Mouse (Mus musculus) kidney, postnatal 0 days (tissue): ENCODE measurements around the gene Emcn. TPM values are rescaled to one million over a fixed set of nuclear protein-coding genes. Genes with fewer than 3 reads are reported as not detected.

Experiments used
- ATAC-seq: fragments of 200-750 bp; cut with Nextera tagmentation; replicated peaks from 2 replicates; pipeline ENCODE4 v1.8.0; 2017; ENCODE audit warnings: low read depth, moderate number of reproducible peaks, moderate TSS enrichment, moderate library complexity; ENCODE audit not compliant: low FRiP score
- DNase-seq: peaks from one replicate; pipeline ENCODE4 v3.0.0-alpha.2; 2016; ENCODE audit warnings: low spot score
- H3K27ac ChIP-seq: fragments of 300-500 bp; sonication (generic); 2 replicates; pipeline ENCODE4 v1.5.1; 2014; ENCODE audit warnings: mild to moderate bottlenecking
- H3K27me3 ChIP-seq: fragments of 300-500 bp; sonication (generic); 2 replicates; pipeline ENCODE4 v1.6.1; 2014; ENCODE audit warnings: low read length, mixed read lengths; ENCODE audit not compliant: insufficient read depth
- H3K36me3 ChIP-seq: fragments of 300-500 bp; sonication (generic); 2 replicates; pipeline ENCODE4 v1.6.1; 2014; ENCODE audit warnings: low read length, mixed read lengths; ENCODE audit not compliant: insufficient read depth
- H3K4me1 ChIP-seq: fragments of 300-500 bp; sonication (generic); replicated peaks from 2 replicates; pipeline ENCODE4 v1.6.1; 2014; ENCODE audit warnings: antibody characterized with exemption, low read length, mixed read lengths; ENCODE audit not compliant: insufficient read depth
- H3K4me2 ChIP-seq: fragments of 300-500 bp; sonication (generic); 2 replicates; pipeline ENCODE4 v1.6.1; 2014; ENCODE audit warnings: mild to moderate bottlenecking, low read length, moderate library complexity, mixed read lengths
- H3K4me3 ChIP-seq: fragments of 300-500 bp; sonication (generic); replicated peaks from 2 replicates; pipeline ENCODE4 v1.5.1; 2014; ENCODE audit warnings: low read depth, low read length
- H3K9ac ChIP-seq: fragments of 300-500 bp; sonication (generic); 2 replicates; pipeline ENCODE4 v1.6.1; 2014; ENCODE audit warnings: low read depth, low read length
- H3K9me3 ChIP-seq: fragments of 300-500 bp; sonication (generic); replicated peaks from 2 replicates; pipeline ENCODE4 v1.6.1; 2016; ENCODE audit warnings: low read length, inconsistent platforms, mixed read lengths
- CTCF ChIP-seq: IDR thresholded peaks from 2 replicates; pipeline ENCODE4 v1.5.1; 2016; ENCODE audit warnings: antibody characterized with exemption, low read depth, mild to moderate bottlenecking, moderate library complexity
- WGBS: fragments of 180-500 bp; shearing (Covaris S2); extraction: QIAGEN DNeasy Blood & Tissue Kit; methylation state at CpG from one replicate; pipeline ENCODE4 v1.1.7; 2014; 5-methylcytosine and 5-hydroxymethylcytosine counted together
- polyA plus RNA-seq: library from polyadenylated mRNA; unstranded; fragments of >200 nt; fragmentation: Nextera tagmentation; extraction: Ambion mirVana; gene quantifications from 2 replicates; pipeline ENCODE4 v1.2.1, GENCODE M21; 2015

Emcn gene
- polyA plus RNA-seq, 1 experiment from 2014 or later, result 136 TPM

- 97% methylated on average over 6 of the region's 6 CpGs for WGBS
- ATAC-seq (no peak), DNase-seq (no peak)
- Histone ChIP-seq H3K4me1 (no peaks in the 10 kb centered on the region), H3K4me3 (no peak overlapping the region), H3K27ac (no peak overlapping the region), H3K36me3 (no peaks in the 10 kb centered on the region), H3K9me3 (no peaks in the 10 kb centered on the region), H3K4me2 (no peak overlapping the region), H3K9ac (no peak overlapping the region), H3K27me3 (no peaks in the 10 kb centered on the region)
- no peak for TF ChIP-seq CTCF
These were observed 88.6 kb downstream of the Emcn start for GRCm38 (mm10) chr3:137429516-137429915.

- Histone ChIP-seq H3K4me3 (no peak overlapping the region), H3K4me2 (no peak overlapping the region), H3K4me1 (no peaks in the 10 kb centered on the region), H3K36me3 (no peaks in the 10 kb centered on the region), H3K27ac (no peak overlapping the region), H3K9me3 (no peaks in the 10 kb centered on the region), H3K27me3 (no peaks in the 10 kb centered on the region), H3K9ac (no peak overlapping the region)
- TF ChIP-seq CTCF, result no peak
- ATAC-seq (no peak), DNase-seq (no peak)
- 72% methylated on average over 4 of the region's 4 CpGs for WGBS
These were observed 124.2 kb downstream of the Emcn start for GRCm38 (mm10) chr3:137464902-137465629.

GRCm38 (mm10) chr3:137465953-137466352 is 125.1 kb downstream of the Emcn start:
- Histone ChIP-seq H3K36me3 (no peaks in the 10 kb centered on the region), H3K9ac (no peak overlapping the region), H3K4me1 (no peaks in the 10 kb centered on the region), H3K4me2 (no peak overlapping the region), H3K27me3 (no peaks in the 10 kb centered on the region), H3K4me3 (no peak overlapping the region), H3K9me3 (no peaks in the 10 kb centered on the region), H3K27ac (no peak overlapping the region)
- ATAC-seq (no peak), DNase-seq (no peak)
- no peak for TF ChIP-seq CTCF
- WGBS, result 56% methylated on average over 4 of the region's 4 CpGs

- no peaks in the 10 kb centered on the region for H3K36me3 ChIP-seq
- TF ChIP-seq CTCF, result no peak
- no peaks in the 10 kb centered on the region for H3K27me3 ChIP-seq
- H3K4me3 ChIP-seq, result no peak overlapping the region
- DNase-seq, result no peak
- H3K9ac ChIP-seq, result no peak overlapping the region
- H3K9me3 ChIP-seq, result no peaks in the 10 kb centered on the region
- H3K4me2 ChIP-seq, result no peak overlapping the region
- H3K4me1 ChIP-seq, result no peaks in the 10 kb centered on the region
- WGBS, result 91% methylated on average over 4 of the region's 4 CpGs
- ATAC-seq, result no peak
- no peak overlapping the region for H3K27ac ChIP-seq
These were observed 125.9 kb downstream of the Emcn start for GRCm38 (mm10) chr3:137466766-137467165.

- Histone ChIP-seq H3K9ac (no peak overlapping the region), H3K27me3 (no peaks in the 10 kb centered on the region), H3K9me3 (no peaks in the 10 kb centered on the region), H3K4me1 (no peaks in the 10 kb centered on the region), H3K4me3 (no peak overlapping the region), H3K36me3 (no peaks in the 10 kb centered on the region), H3K4me2 (no peak overlapping the region), H3K27ac (no peak overlapping the region)
- 91% methylated on average over 1 of the region's 1 CpGs for WGBS
- TF ChIP-seq CTCF, result no peak
- no peak for ATAC-seq
- DNase-seq, result no peak
These were observed 126.5 kb downstream of the Emcn start for GRCm38 (mm10) chr3:137467386-137467785.

- DNase-seq (no peak), ATAC-seq (no peak)
- WGBS, result 82% methylated on average over 1 of the region's 1 CpGs
- no peaks in the 10 kb centered on the region for H3K9me3 ChIP-seq
- H3K36me3 ChIP-seq, result no peaks in the 10 kb centered on the region
- TF ChIP-seq CTCF, result no peak
- H3K27ac ChIP-seq, result no peak overlapping the region
- no peak overlapping the region for H3K4me2 ChIP-seq
- no peak overlapping the region for H3K4me3 ChIP-seq
- no peaks in the 10 kb centered on the region for H3K4me1 ChIP-seq
- no peak overlapping the region for H3K9ac ChIP-seq
- no peaks in the 10 kb centered on the region for H3K27me3 ChIP-seq
These were observed 131.3 kb downstream of the Emcn start for GRCm38 (mm10) chr3:137472145-137472544.
